Mouse (Mus musculus): ENCODE results near the gene 0610010K14Rik. TPM values are rescaled to one million over a fixed set of nuclear protein-coding genes. Genes with fewer than 3 reads are reported as not detected.

Gene 0610010K14Rik
- polyA plus RNA-seq, 1 experiment, result not detected

DNA sequence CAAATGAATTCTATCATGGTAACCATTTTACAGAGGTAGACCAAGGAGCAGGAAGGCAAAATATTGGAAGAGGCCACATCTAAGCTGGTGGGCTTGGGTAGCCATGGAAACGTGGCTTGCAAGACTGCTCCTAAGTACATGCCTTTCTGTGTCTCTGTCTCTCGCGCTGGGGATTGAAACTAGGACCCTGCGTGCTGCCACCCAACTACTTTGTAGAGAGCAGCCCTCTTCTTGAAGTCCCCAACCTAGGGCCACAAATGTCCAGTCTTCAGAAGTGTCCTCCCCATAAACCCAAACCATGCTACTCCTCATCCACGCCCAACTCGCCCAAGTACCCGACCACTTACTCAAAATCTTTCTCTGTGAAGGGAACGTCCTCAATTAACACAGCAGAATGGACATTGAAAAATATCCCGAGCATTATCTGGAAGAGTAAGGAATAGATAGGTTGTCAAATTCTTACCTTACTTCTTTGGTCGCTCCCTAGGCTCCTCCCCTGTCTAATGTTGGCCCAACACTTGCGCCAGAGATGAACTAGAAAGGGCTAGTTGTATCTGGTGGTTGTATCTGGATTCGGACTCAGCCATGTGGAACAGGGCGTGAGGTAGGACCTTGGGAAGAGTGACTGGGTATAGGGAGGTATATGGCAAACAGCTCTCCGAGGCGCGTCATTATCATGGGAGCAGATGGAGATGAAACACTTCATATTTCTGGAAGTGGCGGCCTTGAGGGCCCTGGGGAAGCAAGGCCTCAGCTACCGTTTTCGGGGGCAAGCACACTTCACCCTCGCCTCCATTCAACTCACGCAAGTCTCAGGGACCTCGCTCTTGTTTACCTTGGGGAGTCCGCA is 1.1 kb upstream of the 0610010K14Rik start:
- peak overlapping the region; percentile 92 for H3K4me3 ChIP-seq (ENCODE audit: insufficient read depth, low read depth, low read length)
- WGBS, result 6% methylated on average over 23 of the region's 23 CpGs
- no peak for TF ChIP-seq POLR2A (IDR thresholded peaks at IDR 0.05; ENCODE audit: insufficient read depth, low read depth, low read length)
- TF ChIP-seq CTCF (IDR thresholded peaks at IDR 0.05; ENCODE audit: insufficient read depth, low read depth, low read length), result no peak
- H3K4me1 ChIP-seq (ENCODE audit: control insufficient read depth, insufficient read depth, low read length), result peaks cover 21% of the 10 kb centered on the region
- H3K27ac ChIP-seq (ENCODE audit: insufficient read depth, low read depth, low read length), result peak overlapping the region; percentile 84

- 0 out of 2 replicates have a peak overlapping the region, but pooled peaks have one; percentile 71 for H3K27ac ChIP-seq (ENCODE audit: insufficient read depth, low read depth, low read length)
- peak overlapping the region; percentile 32; the same call in 1 of the 2 replicates for H3K4me3 ChIP-seq (ENCODE audit: insufficient read depth, low read depth, low read length)
- TF ChIP-seq POLR2A (IDR thresholded peaks at IDR 0.05; ENCODE audit: insufficient read depth, low read depth, low read length) (no peak), CTCF (IDR thresholded peaks at IDR 0.05; ENCODE audit: insufficient read depth, low read depth, low read length) (no peak)
- 18% methylated on average over 7 of the region's 7 CpGs for WGBS
- H3K4me1 ChIP-seq (ENCODE audit: control insufficient read depth, insufficient read depth, low read length), result peaks cover 24% of the 10 kb centered on the region
Measured at GRCm38 (mm10) chr11:70236717-70237116, 997 bp downstream of the 0610010K14Rik start.

GRCm38 (mm10) chr11:70235254-70235900 is 2.3 kb downstream of the 0610010K14Rik start:
- Histone ChIP-seq H3K4me3 (ENCODE audit: insufficient read depth, low read depth, low read length) (no peak overlapping the region), H3K4me1 (ENCODE audit: control insufficient read depth, insufficient read depth, low read length) (peaks cover 25% of the 10 kb centered on the region), H3K27ac (ENCODE audit: insufficient read depth, low read depth, low read length) (no peak overlapping the region)
- WGBS, result 89% methylated on average over 12 of the region's 12 CpGs
- TF ChIP-seq POLR2A (IDR thresholded peaks at IDR 0.05; ENCODE audit: insufficient read depth, low read depth, low read length), result no peak
- TF ChIP-seq CTCF (IDR thresholded peaks at IDR 0.05; ENCODE audit: insufficient read depth, low read depth, low read length), result no peak

- no peak overlapping the region for H3K27ac ChIP-seq (ENCODE audit: insufficient read depth, low read depth, low read length)
- peaks cover 29% of the 10 kb centered on the region for H3K4me1 ChIP-seq (ENCODE audit: control insufficient read depth, insufficient read depth, low read length)
- 82% methylated on average over 8 of the region's 8 CpGs for WGBS
- H3K4me3 ChIP-seq (ENCODE audit: insufficient read depth, low read depth, low read length), result no peak overlapping the region
- TF ChIP-seq CTCF (IDR thresholded peaks at IDR 0.05; ENCODE audit: insufficient read depth, low read depth, low read length), result no peak
- no peak for TF ChIP-seq POLR2A (IDR thresholded peaks at IDR 0.05; ENCODE audit: insufficient read depth, low read depth, low read length)
Measured at GRCm38 (mm10) chr11:70234497-70234896, 3.2 kb downstream of the 0610010K14Rik start.

GRCm38 (mm10) chr11:70234037-70234436 is 3.7 kb downstream of the 0610010K14Rik start:
- TF ChIP-seq CTCF (IDR thresholded peaks at IDR 0.05; ENCODE audit: insufficient read depth, low read depth, low read length) (no peak), POLR2A (IDR thresholded peaks at IDR 0.05; ENCODE audit: insufficient read depth, low read depth, low read length) (no peak)
- Histone ChIP-seq H3K4me3 (ENCODE audit: insufficient read depth, low read depth, low read length) (no peak overlapping the region), H3K27ac (ENCODE audit: insufficient read depth, low read depth, low read length) (no peak overlapping the region), H3K4me1 (ENCODE audit: control insufficient read depth, insufficient read depth, low read length) (peaks cover 34% of the 10 kb centered on the region)
- whole genome bisulfite sequencing, result 52% methylated on average over 5 of the region's 5 CpGs

- TF ChIP-seq POLR2A (IDR thresholded peaks at IDR 0.05; ENCODE audit: insufficient read depth, low read depth, low read length) (no peak), CTCF (IDR thresholded peaks at IDR 0.05; ENCODE audit: insufficient read depth, low read depth, low read length) (no peak)
- Histone ChIP-seq H3K4me1 (ENCODE audit: control insufficient read depth, insufficient read depth, low read length) (peaks cover 37% of the 10 kb centered on the region), H3K4me3 (ENCODE audit: insufficient read depth, low read depth, low read length) (peak overlapping the region; percentile 83), H3K27ac (ENCODE audit: insufficient read depth, low read depth, low read length) (peak overlapping the region; percentile 82)
- 8% methylated on average over 8 of the region's 8 CpGs for WGBS
Measured at GRCm38 (mm10) chr11:70233016-70233415, 4.7 kb downstream of the 0610010K14Rik start.

- TF ChIP-seq CTCF (IDR thresholded peaks at IDR 0.05; ENCODE audit: insufficient read depth, low read depth, low read length) (no peak), POLR2A (IDR thresholded peaks at IDR 0.05; ENCODE audit: insufficient read depth, low read depth, low read length) (no peak; the same call in 1 of the 2 replicates)
- Histone ChIP-seq H3K27ac (ENCODE audit: insufficient read depth, low read depth, low read length) (peak overlapping the region; percentile 82), H3K4me1 (ENCODE audit: control insufficient read depth, insufficient read depth, low read length) (peaks cover 37% of the 10 kb centered on the region), H3K4me3 (ENCODE audit: insufficient read depth, low read depth, low read length) (peak overlapping the region; percentile 83)
- WGBS, result 4% methylated on average over 10 of the region's 10 CpGs
Measured at GRCm38 (mm10) chr11:70232546-70232945, 5.2 kb downstream of the 0610010K14Rik start.

GRCm38 (mm10) chr11:70230239-70230727 is 7.4 kb downstream of the 0610010K14Rik start:
- Histone ChIP-seq H3K27ac (ENCODE audit: insufficient read depth, low read depth, low read length) (no peak overlapping the region), H3K4me3 (ENCODE audit: insufficient read depth, low read depth, low read length) (peak overlapping the region; percentile 24)
- WGBS, result under 1% methylated on average over 32 of the region's 32 CpGs

More at GRCm38 (mm10) chr11:70230239-70230727, 7.4 kb downstream of the 0610010K14Rik start:
- peaks cover 40% of the 10 kb centered on the region for H3K4me1 ChIP-seq (ENCODE audit: control insufficient read depth, insufficient read depth, low read length)
- TF ChIP-seq POLR2A (IDR thresholded peaks at IDR 0.05; ENCODE audit: insufficient read depth, low read depth, low read length), result no peak
- peak; percentile 91 for TF ChIP-seq CTCF (IDR thresholded peaks at IDR 0.05; ENCODE audit: insufficient read depth, low read depth, low read length)

Measured in olfactory bulb, adult 2 months (tissue).